Mouse (Mus musculus) fat pad, adult 2 months (tissue): Measurements from ENCODE around the gene Reg3d.
"Not testable (repeated sequence)": the region's sequence is repeated elsewhere in the genome, so short reads cannot be mapped to it uniquely, and the experiment has no call there.

Source experiments
- DNase-seq: peaks from one replicate; pipeline ENCODE4 v3.0.0-alpha.2; 2011; ENCODE audit warnings: low read depth, low spot score; ENCODE audit errors: extremely low read depth

The Reg3d gene

DNA sequence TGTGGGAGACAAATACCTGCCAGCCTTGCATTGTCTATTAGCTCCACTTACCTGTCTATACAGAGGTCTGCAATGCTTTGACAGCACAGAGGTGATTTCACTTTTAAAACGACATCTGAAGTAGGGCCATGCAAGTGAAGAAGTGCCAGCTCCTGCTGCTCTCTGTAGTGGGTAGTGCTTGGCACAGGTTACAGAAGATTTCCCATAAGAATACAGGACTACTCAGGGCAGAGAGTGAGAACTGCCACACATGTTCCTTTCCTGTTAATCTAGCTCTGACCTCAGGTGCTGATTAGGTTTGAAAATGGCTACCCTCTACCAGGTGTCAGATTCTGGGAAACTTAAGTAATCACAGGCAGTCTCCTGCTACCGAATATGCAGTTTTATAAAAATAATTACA lies at the start of gene Reg3d:
TSS of gene Reg3d (minus strand) at position 101 of the 400 bp plus-strand sequence.
- no peak for DNase-seq

- DNase-seq, result no peak
Measured at GRCm38 (mm10) chr6:78425497-78425896, 46.8 kb upstream of the Reg3d start.

DNA sequence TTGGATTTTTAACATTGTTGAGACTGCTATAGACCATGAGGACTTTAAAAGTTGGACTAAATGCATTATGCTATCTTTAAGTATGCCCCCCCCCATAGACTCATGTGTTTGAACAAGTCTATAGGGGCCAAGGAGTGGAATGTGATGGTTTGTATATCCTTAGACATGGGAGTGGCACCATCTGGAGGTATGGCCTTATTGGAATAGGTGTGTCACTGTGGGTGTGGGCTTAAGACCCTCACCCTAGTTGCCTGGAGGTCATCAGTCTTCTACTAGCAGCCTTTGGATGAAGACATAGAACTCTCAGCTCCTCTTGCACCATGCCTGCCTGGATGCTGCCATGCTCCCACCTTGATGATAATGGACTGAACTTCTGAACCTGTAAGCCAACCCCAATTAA lies 43.7 kb upstream of the Reg3d start, which contains the start of gene Reg1:
TSS of gene Reg1 (plus strand) at position 301 of the 400 bp plus-strand sequence.
- not testable (repeated sequence) for DNase-seq

DNA sequence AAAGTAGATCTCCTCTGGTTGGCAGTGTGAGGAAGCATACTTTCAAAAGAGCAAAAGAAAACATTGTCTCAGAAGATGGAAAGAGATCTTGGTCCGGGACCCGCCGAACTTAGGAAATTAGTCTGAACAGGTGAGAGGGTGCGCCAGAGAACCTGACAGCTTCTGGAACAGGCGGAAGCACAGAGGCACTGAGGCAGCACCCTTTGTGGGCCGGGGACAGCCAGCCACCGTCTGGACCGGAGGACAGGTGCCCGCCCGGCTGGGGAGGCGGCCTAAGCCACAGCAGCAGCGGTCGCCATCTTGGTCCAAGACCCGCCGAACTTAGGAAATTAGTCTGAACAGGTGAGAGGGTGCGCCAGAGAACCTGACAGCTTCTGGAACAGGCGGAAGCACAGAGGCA lies 16.7 kb upstream of the Reg3d start, which contains the start of gene Reg2:
TSS of gene Reg2 (plus strand) at position 301 of the 400 bp plus-strand sequence.
- not testable (repeated sequence) for DNase-seq

GRCm38 (mm10) chr6:78385609-78386008 lies 6.9 kb upstream of the Reg3d start:
- no peak for DNase-seq

DNA sequence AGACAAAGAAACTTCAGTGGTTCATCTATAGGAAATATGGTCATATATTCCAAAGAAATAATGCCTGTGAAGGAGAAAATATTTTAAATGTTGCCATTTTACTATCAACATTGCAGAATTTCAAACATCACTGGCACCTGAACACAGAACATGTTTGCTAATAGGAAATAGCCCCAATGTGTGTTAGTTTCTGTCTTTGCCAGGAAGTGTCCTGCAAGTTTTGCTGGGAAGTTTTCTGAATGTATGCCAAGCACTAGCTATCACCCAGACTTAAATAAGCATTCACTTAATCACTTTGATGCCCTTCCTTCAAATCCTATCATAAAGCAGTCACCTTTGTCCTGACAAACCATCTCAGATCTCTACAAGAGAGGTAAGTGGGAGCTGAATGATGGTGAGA lies 1.7 kb upstream of the Reg3d start, which contains the start of gene Reg3a:
TSS of gene Reg3a (plus strand) at position 301 of the 400 bp plus-strand sequence.
- no peak for DNase-seq

DNA sequence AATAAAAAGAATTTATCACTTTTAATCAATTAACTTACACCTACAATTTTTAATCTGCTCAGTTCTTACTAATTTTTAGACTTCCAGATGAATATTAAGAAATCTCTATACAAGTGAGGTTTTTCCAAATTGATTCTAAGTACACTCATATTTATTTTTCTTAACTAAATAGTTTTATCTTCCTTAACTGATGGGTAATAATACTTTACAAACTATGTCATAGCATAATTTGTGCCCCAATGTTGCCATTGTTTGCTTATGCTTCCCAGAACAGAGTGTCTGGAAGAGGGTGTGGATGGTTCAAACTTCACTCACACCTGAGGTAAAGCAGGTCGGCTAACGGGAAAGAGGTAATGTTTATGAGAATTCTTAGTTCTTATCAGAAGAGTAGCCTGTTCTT lies 8.3 kb downstream of the Reg3d start, which contains the start of gene Reg3b:
TSS of gene Reg3b (plus strand) at position 301 of the 400 bp plus-strand sequence.
- DNase-seq, result no peak

GRCm38 (mm10) chr6:78361971-78362563 lies 16.6 kb downstream of the Reg3d start:
- no peak for DNase-seq

- DNase-seq, result no peak
Measured at GRCm38 (mm10) chr6:78341689-78342088, 37.0 kb downstream of the Reg3d start.

DNA sequence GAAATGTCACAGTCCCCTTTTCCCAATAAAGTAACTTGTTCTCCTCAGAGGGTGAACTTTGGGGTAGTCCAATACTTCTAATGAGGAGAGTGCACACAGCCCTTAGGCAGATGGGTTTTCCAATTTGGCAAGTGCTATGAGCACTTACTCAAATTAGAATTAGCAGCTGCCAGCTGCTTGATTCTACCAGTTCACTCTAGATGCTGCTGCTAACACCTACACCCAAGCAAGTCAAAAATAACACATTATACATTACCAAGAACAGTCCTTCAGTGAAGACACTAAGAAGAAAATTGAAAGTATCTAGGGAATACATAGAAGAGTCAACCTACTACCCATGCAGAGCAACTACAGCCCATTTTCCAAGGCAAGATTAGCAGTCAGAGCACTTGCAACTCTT lies 38.4 kb downstream of the Reg3d start:
- DNase-seq, result no peak

- DNase-seq, result no peak
Measured at GRCm38 (mm10) chr6:78331919-78332569, 46.6 kb downstream of the Reg3d start.

DNA sequence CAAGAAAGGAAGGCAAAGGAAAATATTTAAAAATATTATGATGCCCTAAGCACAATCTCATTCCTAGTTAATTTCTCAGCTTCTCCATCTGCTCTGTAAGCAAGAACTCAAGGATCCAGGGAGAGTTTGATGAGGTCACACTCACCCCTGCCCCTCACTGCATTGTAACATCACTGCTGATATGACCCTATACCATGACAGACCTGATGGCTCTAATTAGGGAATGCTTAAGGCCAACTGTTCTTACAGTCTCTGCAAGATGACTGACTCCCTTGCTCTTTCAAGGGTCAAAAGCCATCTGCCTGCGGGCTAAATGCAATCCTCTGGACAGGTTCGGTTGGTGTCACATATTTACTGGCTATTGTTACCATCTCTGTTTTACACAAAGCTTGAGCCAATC lies 49.5 kb downstream of the Reg3d start:
- no peak for DNase-seq

- DNase-seq, result no peak
Measured at GRCm38 (mm10) chr6:78327798-78328197, 50.9 kb downstream of the Reg3d start.
